Mouse (Mus musculus): ENCODE measurements around the gene Actn4. TPM values are rescaled to one million over a fixed set of nuclear protein-coding genes. Genes with fewer than 3 reads are reported as not detected.

The Actn4 gene
- polyA plus RNA-seq, 1 experiment from 2014 or later, result 126 TPM

DNA sequence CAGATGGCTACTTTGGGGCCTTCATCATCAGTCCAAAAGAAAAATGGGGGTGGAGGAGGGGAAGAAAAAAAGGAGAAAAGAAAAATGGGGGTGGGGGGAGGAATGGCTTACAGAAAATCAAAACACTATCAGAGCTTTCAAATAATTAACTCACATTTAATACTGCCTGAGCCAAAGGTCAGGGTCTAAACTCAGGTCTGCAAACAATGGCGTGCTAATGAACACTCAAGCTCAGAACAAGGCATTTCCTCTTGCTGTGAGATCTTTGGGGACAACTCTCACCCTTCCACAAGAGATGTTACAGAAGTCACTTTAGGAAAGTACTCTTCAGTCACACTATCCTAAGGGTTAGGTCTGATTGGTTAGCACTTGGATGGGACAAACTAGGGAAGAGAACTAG is 3.4 kb downstream of the Actn4 start:
- Histone ChIP-seq H3K4me1 (replicated peaks) (peaks cover 92% of the 10 kb centered on the region), H3K27me3 (no peaks in the 10 kb centered on the region), H3K4me3 (replicated peaks) (peak overlapping the region; percentile 84), H3K4me2 (peak overlapping the region; percentile 93), H3K9me3 (replicated peaks) (no peaks in the 10 kb centered on the region), H3K36me3 (replicated peaks) (peaks cover 4% of the 10 kb centered on the region; the same call in 1 of the 2 replicates), H3K9ac (peak overlapping the region; percentile 93), H3K27ac (replicated peaks) (peak overlapping the region; percentile 92)
- 77% methylated on average over 1 of the region's 1 CpGs for WGBS (ENCODE audit: insufficient replicate concordance)
- no peak for ATAC-seq (ENCODE audit: insufficient read depth)

DNA sequence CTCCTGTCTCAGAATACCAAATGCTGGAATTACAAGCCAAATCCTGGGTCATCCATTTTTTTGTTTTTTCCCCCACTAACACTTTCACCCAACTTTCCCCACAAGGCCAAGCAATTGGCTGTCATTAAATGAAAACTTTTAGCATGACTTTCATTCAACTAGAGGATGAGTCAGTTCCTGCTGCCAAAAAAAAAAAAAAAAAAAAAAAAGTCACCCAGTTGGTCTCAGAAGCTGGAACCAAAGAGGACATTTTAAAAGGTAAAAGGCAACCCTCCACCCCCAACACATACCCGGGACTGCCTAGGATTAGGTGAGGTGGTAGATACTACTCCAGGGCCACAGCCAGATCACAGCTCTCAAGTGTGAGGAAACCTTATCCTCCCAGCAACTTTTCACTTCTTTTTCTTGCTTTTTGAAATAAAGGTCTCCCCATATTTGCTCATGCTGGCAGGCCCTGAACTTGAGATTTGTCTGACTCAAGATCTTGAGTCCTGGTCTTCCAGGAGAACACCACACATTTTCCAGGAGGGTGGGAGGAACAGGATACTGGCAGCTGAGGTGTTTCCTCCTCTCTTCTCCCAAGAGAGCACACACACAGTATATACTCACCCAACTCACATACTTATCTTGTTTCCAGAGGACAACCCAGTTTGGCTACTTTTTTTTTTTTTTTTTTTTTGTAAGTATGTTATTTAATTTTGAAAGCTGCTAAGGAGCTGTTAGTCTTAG is 4.0 kb downstream of the Actn4 start:
- Histone ChIP-seq H3K4me1 (replicated peaks) (peaks cover 92% of the 10 kb centered on the region), H3K9me3 (replicated peaks) (no peaks in the 10 kb centered on the region), H3K9ac (peak overlapping the region; percentile 93; the same call in 1 of the 2 replicates), H3K36me3 (replicated peaks) (peaks cover 4% of the 10 kb centered on the region; the same call in 1 of the 2 replicates), H3K27ac (replicated peaks) (peak overlapping the region; percentile 92), H3K4me3 (replicated peaks) (no peak overlapping the region), H3K27me3 (no peaks in the 10 kb centered on the region), H3K4me2 (peak overlapping the region; percentile 93)
- ATAC-seq (ENCODE audit: insufficient read depth), result no peak
- WGBS (ENCODE audit: insufficient replicate concordance), result 34% methylated on average over 1 of the region's 1 CpGs

DNA sequence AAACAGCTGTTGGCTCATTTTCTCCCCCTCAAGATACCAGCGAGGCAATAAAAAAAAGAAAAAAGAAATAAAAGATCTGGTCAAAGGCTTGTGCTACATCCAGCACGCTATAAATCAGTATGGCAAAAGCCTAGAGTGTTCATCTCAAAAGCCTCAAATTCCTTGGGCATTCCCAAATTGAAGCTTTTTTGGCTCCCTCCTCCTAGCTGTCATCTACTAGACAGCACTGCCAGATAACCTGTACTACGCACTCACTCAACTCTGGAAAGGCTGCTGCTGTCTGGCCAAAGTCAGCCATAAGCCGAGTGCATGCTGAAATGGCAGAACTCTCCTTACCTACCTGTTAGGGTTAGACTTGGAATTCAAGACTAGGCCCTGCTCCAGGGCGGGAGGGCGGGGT is 4.9 kb downstream of the Actn4 start:
- 0 out of 2 replicates have a peak overlapping the region, but pooled peaks have one; percentile 8 for H3K4me2 ChIP-seq
- WGBS (ENCODE audit: insufficient replicate concordance), result 73% methylated on average over 6 of the region's 6 CpGs
- H3K4me1 ChIP-seq (replicated peaks), result peaks cover 92% of the 10 kb centered on the region
- no peaks in the 10 kb centered on the region for H3K9me3 ChIP-seq (replicated peaks)
- H3K4me3 ChIP-seq (replicated peaks), result no peak overlapping the region
- H3K36me3 ChIP-seq (replicated peaks), result peaks cover 8% of the 10 kb centered on the region; the same call in 1 of the 2 replicates
- no peaks in the 10 kb centered on the region for H3K27me3 ChIP-seq
- H3K9ac ChIP-seq, result no peak overlapping the region
- ATAC-seq (ENCODE audit: insufficient read depth), result no peak
- peak overlapping the region; percentile 92; the same call in 1 of the 2 replicates for H3K27ac ChIP-seq (replicated peaks)

DNA sequence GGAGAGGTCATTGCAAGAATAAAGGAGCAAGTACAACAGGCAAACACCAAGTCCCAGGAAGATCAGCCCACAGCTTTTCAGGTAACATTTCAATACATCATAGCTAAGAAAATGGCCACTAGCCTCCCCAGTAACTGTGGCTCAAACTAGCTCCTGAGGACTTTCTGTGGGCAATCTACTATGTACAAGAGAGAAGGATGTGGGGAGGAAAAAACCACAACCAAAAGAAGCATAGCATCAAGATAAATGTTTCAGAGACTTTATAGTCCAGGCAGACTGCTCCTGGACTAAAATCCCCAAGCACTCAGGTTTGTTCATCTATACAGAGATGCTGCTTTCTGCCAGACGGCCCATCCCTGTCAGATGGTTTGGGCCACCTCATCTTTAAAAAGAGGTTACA is 5.9 kb downstream of the Actn4 start:
- H3K4me3 ChIP-seq (replicated peaks), result no peak overlapping the region
- H3K4me2 ChIP-seq, result 0 out of 2 replicates have a peak overlapping the region, but pooled peaks have one; percentile 3
- H3K9me3 ChIP-seq (replicated peaks), result no peaks in the 10 kb centered on the region
- H3K9ac ChIP-seq, result no peak overlapping the region
- no peaks in the 10 kb centered on the region for H3K27me3 ChIP-seq
- whole genome bisulfite sequencing (ENCODE audit: insufficient replicate concordance), result 65% methylated on average over 1 of the region's 1 CpGs
- H3K36me3 ChIP-seq (replicated peaks), result peaks cover 15% of the 10 kb centered on the region
- H3K27ac ChIP-seq (replicated peaks), result peak overlapping the region; percentile 87
- no peak for ATAC-seq (ENCODE audit: insufficient read depth)
- peaks cover 100% of the 10 kb centered on the region for H3K4me1 ChIP-seq (replicated peaks)

DNA sequence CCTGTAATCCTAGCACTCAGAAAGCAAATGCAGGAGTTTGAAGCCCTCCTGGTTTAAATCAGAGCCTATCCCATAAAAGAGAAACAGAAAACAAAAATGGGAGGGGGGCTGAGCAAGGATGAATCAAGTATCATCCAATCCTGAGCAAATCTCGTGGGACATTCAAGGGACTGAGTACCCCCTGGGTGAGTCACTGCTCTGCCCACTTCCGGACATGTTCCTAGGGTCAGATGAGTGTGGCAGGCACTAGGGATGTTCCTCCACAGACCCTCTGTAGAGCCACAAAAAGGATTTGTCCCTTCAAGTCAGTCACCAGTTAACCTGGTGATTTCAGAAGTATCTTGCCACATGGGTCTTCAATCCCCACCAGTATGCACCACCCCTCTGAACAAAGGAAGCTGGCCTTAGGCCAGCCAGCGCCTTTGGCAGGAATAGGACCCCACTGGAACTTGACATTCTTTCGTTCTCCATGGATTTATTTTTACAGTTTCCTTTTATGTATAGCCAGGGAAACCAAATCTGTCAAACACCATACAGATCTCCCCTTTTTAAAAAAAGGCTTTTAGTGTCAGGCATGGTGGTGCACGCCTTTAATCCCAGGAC is 6.7 kb downstream of the Actn4 start:
- Histone ChIP-seq H3K4me1 (replicated peaks) (peaks cover 100% of the 10 kb centered on the region), H3K9ac (no peak overlapping the region), H3K4me2 (no peak overlapping the region), H3K9me3 (replicated peaks) (no peaks in the 10 kb centered on the region), H3K27me3 (no peaks in the 10 kb centered on the region), H3K27ac (replicated peaks) (peak overlapping the region; percentile 87), H3K4me3 (replicated peaks) (no peak overlapping the region), H3K36me3 (replicated peaks) (peaks cover 24% of the 10 kb centered on the region)
- no peak for ATAC-seq (ENCODE audit: insufficient read depth)
- WGBS (ENCODE audit: insufficient replicate concordance), result 63% methylated on average over 5 of the region's 5 CpGs

DNA sequence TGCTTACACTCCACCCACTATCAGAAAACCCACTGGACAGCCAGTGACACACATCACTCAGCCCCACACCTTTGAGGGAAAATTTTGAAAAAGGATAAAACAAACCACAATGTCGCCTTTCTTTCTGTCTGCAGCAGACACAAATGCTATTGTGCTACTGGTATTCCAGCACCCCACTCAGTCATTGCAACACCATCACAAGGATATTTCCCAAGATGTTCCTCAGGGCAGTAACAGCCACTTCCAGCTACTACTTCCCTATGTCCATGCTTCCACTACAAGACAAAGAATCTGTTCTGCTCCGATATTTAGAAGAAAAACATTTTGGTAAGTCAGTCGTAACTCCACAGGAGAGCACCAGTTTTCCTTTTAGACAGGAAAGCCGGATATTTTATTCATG is 7.4 kb downstream of the Actn4 start:
- H3K27ac ChIP-seq (replicated peaks), result peak overlapping the region; percentile 87; the same call in 1 of the 2 replicates
- no peaks in the 10 kb centered on the region for H3K27me3 ChIP-seq
- H3K9ac ChIP-seq, result no peak overlapping the region
- 72% methylated on average over 4 of the region's 4 CpGs for WGBS (ENCODE audit: insufficient replicate concordance)
- no peaks in the 10 kb centered on the region for H3K9me3 ChIP-seq (replicated peaks)
- no peak for ATAC-seq (ENCODE audit: insufficient read depth)
- H3K4me2 ChIP-seq, result 0 out of 2 replicates have a peak overlapping the region, but pooled peaks have one; percentile 6
- H3K36me3 ChIP-seq (replicated peaks), result peaks cover 28% of the 10 kb centered on the region
- H3K4me3 ChIP-seq (replicated peaks), result no peak overlapping the region
- H3K4me1 ChIP-seq (replicated peaks), result peaks cover 99% of the 10 kb centered on the region

DNA sequence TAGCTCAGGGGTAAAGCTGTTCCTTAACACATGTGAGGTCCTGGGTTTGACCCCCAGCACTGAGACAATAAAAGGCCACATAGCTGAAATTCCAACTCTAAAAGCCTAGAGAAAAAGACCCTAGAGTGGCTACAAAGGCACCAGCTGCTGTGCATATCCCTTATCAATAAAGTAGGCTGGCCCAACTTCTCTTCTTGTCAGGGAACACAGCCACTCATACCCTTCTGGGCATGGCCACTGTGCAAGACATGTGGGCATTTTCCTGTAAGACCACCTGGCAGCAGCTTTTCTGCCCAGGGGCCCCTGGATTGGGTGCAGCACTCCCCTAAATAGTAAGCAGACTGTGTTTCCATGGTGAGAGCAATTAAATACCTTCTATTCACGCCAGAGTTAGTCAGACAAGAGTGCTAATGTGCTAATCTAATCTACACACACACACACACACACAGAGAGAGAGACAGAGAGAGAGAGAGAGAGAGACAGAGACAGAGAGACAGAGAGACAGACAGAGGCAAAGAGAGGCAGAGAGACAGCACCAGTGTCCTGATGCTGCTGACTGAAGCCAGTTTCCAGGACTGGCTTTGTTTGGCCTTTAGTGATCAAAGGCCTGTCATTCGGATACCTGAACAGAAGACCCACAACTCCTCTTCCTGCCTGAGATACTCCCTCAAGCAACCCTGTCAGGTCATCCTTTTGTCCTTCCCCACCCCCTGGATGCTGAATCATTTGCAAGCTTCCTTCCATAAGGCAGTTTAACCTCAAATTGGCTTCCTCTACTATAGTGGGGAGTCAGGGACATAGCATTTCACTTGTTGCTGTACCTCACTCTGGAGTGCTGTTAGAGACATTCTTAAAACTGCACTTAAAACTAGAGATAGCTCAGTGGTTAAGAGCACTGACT is 8.4 kb downstream of the Actn4 start:
- no peaks in the 10 kb centered on the region for H3K9me3 ChIP-seq (replicated peaks)
- peak overlapping the region; percentile 30 for H3K4me3 ChIP-seq (replicated peaks)
- H3K9ac ChIP-seq, result peak overlapping the region; percentile 28
- ATAC-seq (ENCODE audit: insufficient read depth), result peak; percentile 86
- peak overlapping the region; percentile 68 for H3K4me2 ChIP-seq
- peaks cover 99% of the 10 kb centered on the region for H3K4me1 ChIP-seq (replicated peaks)
- peaks cover 36% of the 10 kb centered on the region for H3K36me3 ChIP-seq (replicated peaks)
- no peaks in the 10 kb centered on the region for H3K27me3 ChIP-seq
- WGBS (ENCODE audit: insufficient replicate concordance), result 30% methylated on average over 2 of the region's 2 CpGs
- H3K27ac ChIP-seq (replicated peaks), result peak overlapping the region; percentile 87

DNA sequence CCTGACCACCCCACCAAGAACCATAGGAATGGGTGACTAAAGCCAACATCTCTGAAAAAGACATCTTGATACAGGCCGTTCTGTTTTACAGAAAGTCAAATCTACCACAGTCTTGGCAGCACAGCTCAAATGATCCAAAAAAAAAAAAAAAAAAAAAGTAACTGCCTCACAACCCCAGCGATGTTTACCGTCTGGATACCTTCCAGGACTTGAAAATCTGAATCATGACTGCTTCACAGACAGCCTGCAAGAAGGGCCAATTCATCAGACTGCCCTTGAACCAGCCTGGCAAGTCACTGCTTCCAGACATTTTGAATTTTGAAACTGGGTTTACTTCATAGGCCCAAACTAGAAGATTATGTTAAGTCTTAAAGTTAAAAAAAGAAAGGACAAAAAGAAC is 9.4 kb downstream of the Actn4 start:
- ATAC-seq (ENCODE audit: insufficient read depth), result no peak
- Histone ChIP-seq H3K27me3 (no peaks in the 10 kb centered on the region), H3K27ac (replicated peaks) (peak overlapping the region; percentile 87), H3K36me3 (replicated peaks) (peaks cover 40% of the 10 kb centered on the region), H3K9me3 (replicated peaks) (no peaks in the 10 kb centered on the region), H3K9ac (peak overlapping the region; percentile 28; the same call in 1 of the 2 replicates), H3K4me1 (replicated peaks) (peaks cover 99% of the 10 kb centered on the region), H3K4me2 (peak overlapping the region; percentile 68; the same call in 1 of the 2 replicates), H3K4me3 (replicated peaks) (no peak overlapping the region)
- 59% methylated on average over 3 of the region's 3 CpGs for WGBS (ENCODE audit: insufficient replicate concordance)

DNA sequence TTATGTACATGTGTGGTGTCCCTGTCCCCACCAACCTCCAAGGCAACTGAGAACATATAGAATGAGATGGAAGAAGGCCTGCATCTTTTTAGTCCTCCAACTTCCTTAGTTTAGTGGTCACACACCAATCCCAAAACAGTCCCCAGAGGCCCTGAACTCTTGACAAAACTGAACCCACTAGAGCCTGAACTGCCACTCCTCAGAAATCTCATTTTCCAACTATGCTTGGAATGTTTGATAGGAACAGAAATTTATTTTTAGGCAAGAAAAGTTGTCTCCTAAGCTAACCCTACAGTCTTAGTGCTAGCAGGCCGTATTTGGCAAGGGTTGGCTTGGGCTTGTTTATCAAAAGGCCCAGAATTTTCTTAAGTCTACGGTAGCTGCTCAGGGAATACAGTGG is 10.4 kb downstream of the Actn4 start:
- Histone ChIP-seq H3K27me3 (no peaks in the 10 kb centered on the region), H3K4me1 (replicated peaks) (peaks cover 99% of the 10 kb centered on the region), H3K27ac (replicated peaks) (peak overlapping the region; percentile 45; the same call in 1 of the 2 replicates), H3K9me3 (replicated peaks) (no peaks in the 10 kb centered on the region), H3K4me3 (replicated peaks) (no peak overlapping the region), H3K9ac (no peak overlapping the region), H3K36me3 (replicated peaks) (peaks cover 40% of the 10 kb centered on the region), H3K4me2 (no peak overlapping the region)
- no peak for ATAC-seq (ENCODE audit: insufficient read depth)
- 79% methylated on average over 2 of the region's 2 CpGs for WGBS (ENCODE audit: insufficient replicate concordance)

DNA sequence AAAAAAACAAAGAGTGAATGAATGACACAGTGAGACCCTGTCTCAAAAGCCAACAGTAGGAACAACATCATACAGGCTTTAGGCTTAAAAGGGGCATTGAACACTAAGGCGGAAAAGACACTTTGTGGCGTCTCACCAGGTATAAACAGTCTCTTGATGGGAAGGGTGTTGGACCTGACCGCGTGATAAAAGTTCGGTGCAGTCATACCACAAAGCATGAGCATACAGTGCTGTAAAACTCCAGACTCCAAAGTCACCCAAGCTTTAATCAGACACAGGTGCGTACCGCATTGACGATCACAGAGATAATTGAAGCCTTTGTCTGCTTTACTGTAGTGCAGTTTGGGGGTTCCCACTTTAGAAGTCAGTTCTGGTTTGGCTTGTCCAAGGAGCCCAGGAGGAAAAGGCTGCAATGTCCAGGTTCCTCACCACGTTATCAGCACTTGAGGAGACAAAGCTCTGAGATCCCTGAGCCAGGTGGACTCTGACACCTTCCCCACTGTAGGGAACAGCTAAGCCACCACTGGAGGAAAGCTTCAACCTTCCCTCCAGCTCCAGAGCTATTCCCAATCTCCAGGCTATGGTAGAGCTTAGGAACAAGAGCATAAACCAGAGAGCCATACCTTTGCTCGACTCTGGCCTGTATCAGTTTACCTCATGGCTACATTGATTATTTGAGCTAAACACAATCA is 11.6 kb downstream of the Actn4 start:
- H3K4me2 ChIP-seq, result no peak overlapping the region
- H3K9ac ChIP-seq, result no peak overlapping the region
- ATAC-seq (ENCODE audit: insufficient read depth), result no peak
- H3K27ac ChIP-seq (replicated peaks), result peak overlapping the region; percentile 45; the same call in 1 of the 2 replicates
- WGBS (ENCODE audit: insufficient replicate concordance), result 80% methylated on average over 10 of the region's 10 CpGs
- H3K9me3 ChIP-seq (replicated peaks), result no peaks in the 10 kb centered on the region
- no peak overlapping the region for H3K4me3 ChIP-seq (replicated peaks)
- peaks cover 40% of the 10 kb centered on the region for H3K36me3 ChIP-seq (replicated peaks)
- H3K4me1 ChIP-seq (replicated peaks), result peaks cover 99% of the 10 kb centered on the region
- no peaks in the 10 kb centered on the region for H3K27me3 ChIP-seq

Measured in liver, embryonic 15.5 days (tissue).